Mouse (Mus musculus) hindbrain, embryonic 13.5 days (tissue): ENCODE measurements around the gene Tubb4b. TPM values are rescaled to one million over a fixed set of nuclear protein-coding genes. Genes with fewer than 3 reads are reported as not detected.

Experiments used
- ATAC-seq: fragments of 200-750 bp; cut with Nextera tagmentation; 2 replicates; pipeline ENCODE4 v1.8.0; 2017; ENCODE audit warnings: moderate TSS enrichment; ENCODE audit not compliant: low FRiP score
- H3K27ac ChIP-seq: fragments of 300-500 bp; sonication (generic); 2 replicates; pipeline ENCODE4 v1.5.1; 2015; ENCODE audit warnings: inconsistent platforms, mild to moderate bottlenecking, moderate library complexity
- H3K27me3 ChIP-seq: fragments of 300-500 bp; sonication (generic); 2 replicates; pipeline ENCODE4 v1.6.1; 2015; ENCODE audit warnings: mild to moderate bottlenecking, inconsistent platforms
- H3K36me3 ChIP-seq: fragments of 300-500 bp; sonication (generic); 2 replicates; pipeline ENCODE4 v1.6.1; 2015; ENCODE audit warnings: mild to moderate bottlenecking, inconsistent platforms
- H3K4me1 ChIP-seq: fragments of 300-500 bp; sonication (generic); replicated peaks from 2 replicates; pipeline ENCODE4 v1.6.1; 2015; ENCODE audit warnings: inconsistent platforms
- H3K4me2 ChIP-seq: fragments of 300-500 bp; sonication (generic); 2 replicates; pipeline ENCODE4 v1.6.1; 2015; ENCODE audit warnings: inconsistent platforms, mild to moderate bottlenecking, moderate library complexity
- H3K4me3 ChIP-seq: fragments of 300-500 bp; sonication (generic); 2 replicates; pipeline ENCODE4 v1.5.1; 2015; ENCODE audit warnings: mild to moderate bottlenecking, inconsistent platforms
- H3K9ac ChIP-seq: fragments of 300-500 bp; sonication (generic); 2 replicates; pipeline ENCODE4 v1.6.1; 2015; ENCODE audit warnings: mild to moderate bottlenecking, inconsistent platforms
- H3K9me3 ChIP-seq: fragments of 300-500 bp; sonication (generic); 2 replicates; pipeline ENCODE4 v1.6.1; 2016; ENCODE audit warnings: inconsistent platforms
- WGBS: fragments of 180-500 bp; shearing (Covaris S2); methylation state at CpG from one replicate; pipeline ENCODE4 v1.1.7; 2015; 5-methylcytosine and 5-hydroxymethylcytosine counted together
- polyA plus RNA-seq: library from polyadenylated mRNA; unstranded; fragments of >200 nt; fragmentation: Nextera tagmentation; extraction: Ambion mirVana; gene quantifications from 2 replicates; pipeline ENCODE4 v1.2.1, GENCODE M21; 2015

The Tubb4b gene
- polyA plus RNA-seq, 1 experiment from 2014 or later = 349 TPM

DNA sequence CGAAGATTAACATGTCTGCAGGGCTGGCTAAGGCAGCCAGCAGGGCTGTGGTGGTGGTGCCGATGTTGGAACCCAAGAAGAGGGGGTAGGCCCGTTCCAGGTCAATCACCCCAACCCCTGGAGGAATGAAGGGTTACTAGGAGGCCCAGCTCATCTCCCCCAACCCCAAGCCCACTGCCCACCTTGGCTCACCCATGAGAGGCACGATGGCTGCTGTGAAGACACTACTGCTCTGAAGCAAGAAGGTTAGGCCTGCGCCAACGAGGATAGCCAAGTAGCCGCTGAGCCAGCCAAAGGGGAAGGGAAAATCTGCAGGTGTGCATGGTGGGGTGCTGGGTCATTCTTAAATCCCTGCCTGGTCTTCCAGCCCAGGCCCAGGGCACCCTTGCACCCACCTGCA, 6.1 kb upstream of the Tubb4b start:
- H3K4me3 ChIP-seq = no peak overlapping the region
- H3K27ac ChIP-seq = no peak overlapping the region
- no peak overlapping the region for H3K4me2 ChIP-seq
- 91% methylated on average over 7 of the region's 7 CpGs for WGBS
- no peak for ATAC-seq
- peaks cover 33% of the 10 kb centered on the region for H3K27me3 ChIP-seq
- H3K9me3 ChIP-seq = no peaks in the 10 kb centered on the region
- H3K4me1 ChIP-seq = peaks cover 12% of the 10 kb centered on the region
- no peak overlapping the region for H3K9ac ChIP-seq
- no peaks in the 10 kb centered on the region for H3K36me3 ChIP-seq

- WGBS = 82% methylated on average over 5 of the region's 5 CpGs
- Histone ChIP-seq H3K4me2 (no peak overlapping the region), H3K27me3 (peaks cover 24% of the 10 kb centered on the region), H3K9ac (no peak overlapping the region), H3K4me1 (peaks cover 16% of the 10 kb centered on the region), H3K9me3 (no peaks in the 10 kb centered on the region), H3K36me3 (no peaks in the 10 kb centered on the region), H3K27ac (no peak overlapping the region), H3K4me3 (no peak overlapping the region)
- ATAC-seq = no peak
These were observed 5.1 kb upstream of the Tubb4b start for GRCm38 (mm10) chr2:25229582-25229981.

GRCm38 (mm10) chr2:25228995-25229530, 4.6 kb upstream of the Tubb4b start:
- no peaks in the 10 kb centered on the region for H3K9me3 ChIP-seq
- peak overlapping the region; percentile 42 for H3K4me2 ChIP-seq
- 0 out of 2 replicates have a peak overlapping the region, but pooled peaks have one; percentile 72 for H3K27ac ChIP-seq
- no peak for ATAC-seq
- peaks cover 16% of the 10 kb centered on the region for H3K4me1 ChIP-seq
- no peak overlapping the region; the same call in 1 of the 2 replicates for H3K4me3 ChIP-seq
- 68% methylated on average over 6 of the region's 6 CpGs for WGBS
- H3K9ac ChIP-seq = no peak overlapping the region
- H3K36me3 ChIP-seq = no peaks in the 10 kb centered on the region
- H3K27me3 ChIP-seq = peaks cover 19% of the 10 kb centered on the region; the same call in 1 of the 2 replicates

DNA sequence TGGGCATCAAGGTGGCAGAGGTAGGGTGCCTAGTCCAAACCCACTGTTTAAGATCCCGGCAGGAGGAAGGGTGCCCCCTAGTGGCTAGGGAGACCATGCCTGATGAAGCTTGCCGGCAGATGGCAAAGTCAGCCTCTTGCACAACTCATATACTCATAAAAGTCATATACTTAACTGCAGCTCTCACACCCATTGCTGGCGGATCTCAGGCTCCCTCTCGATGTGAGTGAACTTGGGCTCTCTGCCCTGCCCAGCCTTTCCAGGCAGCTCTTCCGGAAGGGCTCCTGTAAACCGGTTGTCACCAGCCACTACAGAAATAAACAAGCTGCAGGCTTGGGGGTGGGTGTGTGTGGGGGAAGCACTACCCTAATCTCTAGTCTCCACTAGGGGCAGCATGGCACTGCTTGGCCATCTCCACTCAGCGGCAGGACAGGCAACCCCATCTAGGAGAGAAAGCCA, 4.0 kb upstream of the Tubb4b start:
- no peak for ATAC-seq
- under 1% methylated on average over 7 of the region's 7 CpGs for WGBS
- Histone ChIP-seq H3K4me3 (peak overlapping the region; percentile 23), H3K36me3 (no peaks in the 10 kb centered on the region), H3K9me3 (no peaks in the 10 kb centered on the region), H3K27ac (peak overlapping the region; percentile 72), H3K4me2 (peak overlapping the region; percentile 42), H3K9ac (peak overlapping the region; percentile 53; the same call in 1 of the 2 replicates), H3K4me1 (peaks cover 20% of the 10 kb centered on the region), H3K27me3 (peaks cover 17% of the 10 kb centered on the region; the same call in 1 of the 2 replicates)

DNA sequence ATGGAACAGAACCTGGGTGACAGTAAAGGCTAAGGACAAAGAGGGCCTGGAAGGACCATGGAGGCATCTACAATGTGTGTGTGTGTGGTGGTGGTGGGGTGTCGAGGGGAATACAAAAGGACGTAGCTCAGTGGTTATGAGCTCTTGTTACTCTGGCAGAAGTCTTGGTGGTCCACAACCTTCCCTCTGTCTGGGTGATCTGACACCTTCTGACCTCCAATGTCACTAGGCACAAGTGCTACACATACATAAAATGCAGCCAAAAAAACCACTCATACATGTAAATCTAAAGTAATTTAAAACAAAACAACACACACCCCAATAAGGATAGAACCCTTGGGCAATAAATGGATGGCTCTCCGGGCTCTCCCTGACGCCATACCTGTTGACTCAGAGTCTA, 2.9 kb upstream of the Tubb4b start:
- no peak overlapping the region for H3K4me3 ChIP-seq
- H3K4me2 ChIP-seq = no peak overlapping the region
- 88% methylated on average over 4 of the region's 4 CpGs for WGBS
- no peaks in the 10 kb centered on the region for H3K9me3 ChIP-seq
- peaks cover 25% of the 10 kb centered on the region for H3K4me1 ChIP-seq
- no peak overlapping the region for H3K27ac ChIP-seq
- ATAC-seq = no peak
- H3K27me3 ChIP-seq = peaks cover 17% of the 10 kb centered on the region; the same call in 1 of the 2 replicates
- H3K36me3 ChIP-seq = no peaks in the 10 kb centered on the region
- H3K9ac ChIP-seq = no peak overlapping the region

DNA sequence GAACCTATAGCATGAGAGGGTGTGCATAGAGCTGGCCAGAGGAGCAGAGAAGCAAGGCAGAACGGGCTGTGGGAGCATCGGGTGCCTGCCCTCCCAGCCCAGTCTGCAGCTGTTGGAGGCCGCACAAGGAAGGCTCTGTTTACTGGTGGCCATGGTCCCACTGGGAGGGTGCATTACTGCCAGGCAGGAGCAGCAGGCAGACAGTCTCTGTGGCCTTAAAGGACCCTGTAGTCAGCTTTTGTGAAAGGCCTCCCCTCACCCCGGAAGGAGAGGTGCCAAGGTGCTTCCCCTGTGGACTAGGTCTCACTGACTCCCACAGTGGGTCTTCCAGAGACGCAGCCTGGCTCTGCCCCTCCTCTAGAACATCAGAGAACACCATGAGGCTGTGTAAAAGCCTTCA, 2.4 kb upstream of the Tubb4b start:
- Histone ChIP-seq H3K4me3 (no peak overlapping the region), H3K4me1 (peaks cover 25% of the 10 kb centered on the region), H3K27me3 (peaks cover 17% of the 10 kb centered on the region; the same call in 1 of the 2 replicates), H3K9me3 (no peaks in the 10 kb centered on the region), H3K27ac (no peak overlapping the region), H3K4me2 (no peak overlapping the region), H3K36me3 (peaks cover 2% of the 10 kb centered on the region), H3K9ac (no peak overlapping the region)
- ATAC-seq = no peak
- 81% methylated on average over 5 of the region's 5 CpGs for WGBS

DNA sequence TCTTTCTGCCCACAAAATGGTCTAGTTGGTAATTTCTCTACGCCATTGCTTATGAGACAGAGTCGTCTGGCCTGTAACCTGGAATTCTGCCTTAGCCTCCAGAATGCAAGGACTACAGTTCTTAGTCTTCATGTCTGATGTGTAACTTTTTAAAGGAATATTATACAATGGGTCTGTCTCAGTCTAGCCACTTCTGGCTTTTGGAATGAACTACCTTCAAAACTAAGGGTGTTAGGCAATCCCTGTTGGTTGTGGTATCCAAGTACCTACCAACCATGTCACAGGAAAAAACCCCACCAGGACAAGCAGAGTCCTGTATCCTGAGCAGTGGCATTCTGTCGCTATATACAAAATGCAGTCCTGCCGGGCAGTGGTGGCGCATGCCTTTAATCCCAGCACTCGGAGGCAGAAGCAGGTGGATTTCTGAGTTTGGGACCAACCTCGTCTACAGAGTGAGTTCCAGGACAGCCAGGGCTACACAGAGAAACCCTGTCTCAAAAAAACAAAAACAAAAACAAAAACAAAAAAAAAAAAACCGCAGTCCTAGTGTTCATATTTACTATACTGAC, 1.4 kb upstream of the Tubb4b start:
- H3K4me1 ChIP-seq = peaks cover 25% of the 10 kb centered on the region
- no peak for ATAC-seq
- H3K27me3 ChIP-seq = 0 out of 2 replicates have a peak, but pooled peaks cover 10% of the 10 kb centered on the region
- 0 out of 2 replicates have a peak overlapping the region, but pooled peaks have one; percentile 49 for H3K4me3 ChIP-seq
- WGBS = 80% methylated on average over 8 of the region's 8 CpGs
- H3K9me3 ChIP-seq = no peaks in the 10 kb centered on the region
- H3K27ac ChIP-seq = peak overlapping the region; percentile 97
- peak overlapping the region; percentile 56 for H3K4me2 ChIP-seq
- peaks cover 9% of the 10 kb centered on the region for H3K36me3 ChIP-seq
- H3K9ac ChIP-seq = peak overlapping the region; percentile 73

GRCm38 (mm10) chr2:25224766-25225752, 557 bp upstream of the Tubb4b start:
- 2% methylated on average over 41 of the region's 41 CpGs for WGBS
- peak overlapping the region; percentile 97 for H3K27ac ChIP-seq
- peak overlapping the region; percentile 56 for H3K4me2 ChIP-seq
- peak overlapping the region; percentile 49 for H3K4me3 ChIP-seq
- H3K27me3 ChIP-seq = 0 out of 2 replicates have a peak, but pooled peaks cover 1% of the 10 kb centered on the region
- peak; percentile 98 for ATAC-seq
- H3K4me1 ChIP-seq = peaks cover 25% of the 10 kb centered on the region
- no peaks in the 10 kb centered on the region for H3K9me3 ChIP-seq
- H3K36me3 ChIP-seq = peaks cover 9% of the 10 kb centered on the region
- H3K9ac ChIP-seq = peak overlapping the region; percentile 73

DNA sequence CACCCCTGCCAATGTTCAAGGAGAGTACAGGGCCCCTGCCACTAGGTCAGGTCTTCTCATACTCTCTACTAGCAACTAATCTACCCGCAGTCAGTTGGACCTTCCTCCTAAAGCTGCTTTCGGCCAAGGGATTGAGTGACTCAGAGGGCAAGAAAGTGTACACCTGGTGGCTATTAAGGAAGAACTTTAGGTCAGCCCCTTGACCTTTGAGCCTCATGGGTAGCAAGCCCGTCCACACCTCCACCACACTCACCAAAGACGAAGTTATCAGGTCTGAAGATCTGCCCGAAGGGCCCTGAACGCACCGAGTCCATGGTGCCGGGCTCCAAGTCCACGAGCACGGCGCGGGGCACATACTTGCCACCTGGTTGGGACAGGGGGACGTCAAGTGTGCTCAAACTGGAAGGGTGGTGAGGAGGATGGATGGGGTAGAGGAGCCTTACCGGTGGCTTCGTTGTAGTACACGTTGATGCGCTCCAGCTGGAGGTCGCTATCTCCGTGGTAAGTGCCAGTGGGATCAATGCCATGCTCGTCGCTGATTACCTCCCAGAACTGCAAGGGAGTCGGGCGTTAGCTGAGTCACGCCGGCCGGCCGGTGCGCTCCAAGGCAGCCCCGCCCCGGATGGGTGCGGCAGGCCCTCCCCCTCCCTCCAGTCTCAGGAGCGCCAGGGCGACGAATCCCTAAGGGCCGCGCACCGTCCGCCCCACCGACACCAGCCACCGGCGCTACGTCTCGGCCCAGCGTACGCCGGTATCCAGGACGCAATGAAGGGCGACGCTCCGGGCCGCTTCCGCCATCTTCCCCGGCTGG, 616 bp downstream of the Tubb4b start:
- Histone ChIP-seq H3K27ac (peak overlapping the region; percentile 94), H3K4me3 (peak overlapping the region; percentile 88), H3K9ac (peak overlapping the region; percentile 90), H3K9me3 (no peaks in the 10 kb centered on the region), H3K36me3 (peaks cover 9% of the 10 kb centered on the region), H3K27me3 (no peaks in the 10 kb centered on the region), H3K4me1 (peaks cover 22% of the 10 kb centered on the region), H3K4me2 (peak overlapping the region; percentile 92)
- ATAC-seq = no peak; the same call in 1 of the 2 replicates
- WGBS = 3% methylated on average over 40 of the region's 53 CpGs

DNA sequence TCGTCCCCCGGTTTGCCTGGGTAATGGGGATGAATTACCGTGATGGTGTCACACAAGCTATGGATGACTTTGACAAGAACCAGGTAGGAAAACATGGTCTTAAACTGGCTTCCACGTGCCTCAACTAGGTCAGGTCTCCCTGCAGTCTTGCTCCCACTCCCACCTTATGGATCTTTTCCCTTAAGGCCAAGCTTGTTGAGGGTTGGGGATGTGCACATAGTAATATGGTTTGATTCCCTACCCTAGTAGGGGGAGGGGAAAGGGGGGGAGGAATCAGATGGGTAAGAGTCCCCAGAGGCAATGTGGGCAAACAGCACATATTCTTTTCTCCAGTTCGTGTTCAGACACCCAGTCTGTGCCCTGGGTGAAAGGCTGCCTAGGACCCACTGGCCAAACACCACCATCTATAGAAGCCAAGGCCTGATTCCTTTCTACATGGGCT, 3.1 kb downstream of the Tubb4b start:
- H3K36me3 ChIP-seq = peaks cover 9% of the 10 kb centered on the region

DNA sequence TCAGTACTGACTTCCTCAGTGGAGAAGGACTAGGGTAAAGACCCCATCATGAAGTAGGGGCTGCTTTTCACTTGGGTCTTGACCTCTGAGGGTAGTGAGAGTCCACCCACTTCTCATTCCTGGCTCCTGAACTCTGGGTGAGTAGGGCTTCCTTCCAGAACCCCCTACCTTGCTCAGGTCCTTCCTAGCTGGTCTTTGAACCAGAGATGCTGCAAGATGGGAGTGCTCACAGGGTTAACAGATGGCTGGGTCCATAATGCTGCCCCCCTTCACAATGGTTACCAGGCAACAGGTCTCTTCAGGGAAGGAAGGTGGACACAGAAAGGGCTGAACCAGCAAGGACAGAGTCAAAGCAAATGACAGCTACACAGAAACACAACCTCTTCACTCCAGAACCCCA, 6.1 kb downstream of the Tubb4b start, which contains the start of gene Fam166a:
TSS of gene Fam166a (plus strand) at position 301 of the 400 bp plus-strand sequence.
- Histone ChIP-seq H3K4me1 (peaks cover 4% of the 10 kb centered on the region), H3K9me3 (no peaks in the 10 kb centered on the region), H3K9ac (no peak within 1 kb of the TSS), H3K36me3 (peaks cover 9% of the 10 kb centered on the region), H3K27ac (no peak within 1 kb of the TSS), H3K4me3 (no peak within 1 kb of the TSS), H3K4me2 (no peak within 1 kb of the TSS), H3K27me3 (peaks cover 14% of the 10 kb centered on the region; the same call in 1 of the 2 replicates)
- no peak for ATAC-seq

More for the DNA sequence above, 3.1 kb downstream of the Tubb4b start:
- WGBS = 72% methylated on average over 5 of the region's 5 CpGs
- Histone ChIP-seq H3K4me3 (no peak overlapping the region), H3K4me2 (no peak overlapping the region), H3K9ac (no peak overlapping the region), H3K27ac (no peak overlapping the region), H3K9me3 (no peaks in the 10 kb centered on the region), H3K27me3 (no peaks in the 10 kb centered on the region), H3K4me1 (peaks cover 17% of the 10 kb centered on the region)
- no peak for ATAC-seq
